Mouse (Mus musculus): ENCODE measurements around the gene Metrnl. TPM values are rescaled to one million over a fixed set of nuclear protein-coding genes. Genes with fewer than 3 reads are reported as not detected.
A peak's percentile ranks its signal among the peaks of the same experiment; 100 is the strongest.

Metrnl gene
- polyA plus RNA-seq, 1 experiment from 2014 or later, result 29.4 TPM

- H3K27me3 ChIP-seq (replicated peaks; ENCODE audit: control insufficient read depth, insufficient read depth, low read length), result peaks cover 1% of the 10 kb centered on the region; the same call in 1 of the 2 replicates
- H3K9me3 ChIP-seq (ENCODE audit: control insufficient read depth, low read length), result no peaks in the 10 kb centered on the region
- no peak overlapping the region for H3K4me3 ChIP-seq (ENCODE audit: low read depth, low read length)
- no peak overlapping the region for H3K4me2 ChIP-seq (ENCODE audit: low read length)
- ATAC-seq (replicated peaks; ENCODE audit: low FRiP score, low TSS enrichment, low read depth), result no peak
- 70% methylated on average over 4 of the region's 4 CpGs for WGBS
- H3K4me1 ChIP-seq (replicated peaks; ENCODE audit: control insufficient read depth, insufficient read depth, low read length), result 0 out of 2 replicates have a peak, but pooled peaks cover 11% of the 10 kb centered on the region
- peaks cover 4% of the 10 kb centered on the region; the same call in 1 of the 2 replicates for H3K36me3 ChIP-seq (ENCODE audit: control insufficient read depth, insufficient read depth, low read length)
- no peak overlapping the region for H3K9ac ChIP-seq (ENCODE audit: low read length)
- DNase-seq (ENCODE audit: low spot score), result no peak
- no peak overlapping the region for H3K27ac ChIP-seq (ENCODE audit: low read depth)
Measured at GRCm38 (mm10) chr11:121709278-121709677, 7.9 kb downstream of the Metrnl start.

GRCm38 (mm10) chr11:121710245-121710644, 8.9 kb downstream of the Metrnl start:
- no peak overlapping the region for H3K4me2 ChIP-seq (ENCODE audit: low read length)
- peaks cover 6% of the 10 kb centered on the region; the same call in 1 of the 2 replicates for H3K36me3 ChIP-seq (ENCODE audit: control insufficient read depth, insufficient read depth, low read length)
- H3K9me3 ChIP-seq (ENCODE audit: control insufficient read depth, low read length), result no peaks in the 10 kb centered on the region
- H3K4me1 ChIP-seq (replicated peaks; ENCODE audit: control insufficient read depth, insufficient read depth, low read length), result 0 out of 2 replicates have a peak, but pooled peaks cover 10% of the 10 kb centered on the region
- DNase-seq (ENCODE audit: low spot score) (no peak), ATAC-seq (replicated peaks; ENCODE audit: low FRiP score, low TSS enrichment, low read depth) (no peak)
- no peak overlapping the region for H3K9ac ChIP-seq (ENCODE audit: low read length)
- H3K27ac ChIP-seq (ENCODE audit: low read depth), result no peak overlapping the region
- H3K4me3 ChIP-seq (ENCODE audit: low read depth, low read length), result no peak overlapping the region
- 94% methylated on average over 5 of the region's 5 CpGs for WGBS
- no peaks in the 10 kb centered on the region for H3K27me3 ChIP-seq (replicated peaks; ENCODE audit: control insufficient read depth, insufficient read depth, low read length)

- 76% methylated on average over 6 of the region's 6 CpGs for WGBS
- H3K4me2 ChIP-seq (ENCODE audit: low read length), result 0 out of 2 replicates have a peak overlapping the region, but pooled peaks have one; percentile 9
- H3K4me1 ChIP-seq (replicated peaks; ENCODE audit: control insufficient read depth, insufficient read depth, low read length), result 0 out of 2 replicates have a peak, but pooled peaks cover 6% of the 10 kb centered on the region
- H3K4me3 ChIP-seq (ENCODE audit: low read depth, low read length), result no peak overlapping the region
- no peaks in the 10 kb centered on the region for H3K9me3 ChIP-seq (ENCODE audit: control insufficient read depth, low read length)
- DNase-seq (ENCODE audit: low spot score) (peak; percentile 75), ATAC-seq (replicated peaks; ENCODE audit: low FRiP score, low TSS enrichment, low read depth) (peak; percentile 79)
- H3K36me3 ChIP-seq (ENCODE audit: control insufficient read depth, insufficient read depth, low read length), result peaks cover 21% of the 10 kb centered on the region
- peak overlapping the region; percentile 29; the same call in 1 of the 2 replicates for H3K27ac ChIP-seq (ENCODE audit: low read depth)
- no peak overlapping the region for H3K9ac ChIP-seq (ENCODE audit: low read length)
- H3K27me3 ChIP-seq (replicated peaks; ENCODE audit: control insufficient read depth, insufficient read depth, low read length), result no peaks in the 10 kb centered on the region
Measured at GRCm38 (mm10) chr11:121712987-121713386, 11.6 kb downstream of the Metrnl start.

DNA sequence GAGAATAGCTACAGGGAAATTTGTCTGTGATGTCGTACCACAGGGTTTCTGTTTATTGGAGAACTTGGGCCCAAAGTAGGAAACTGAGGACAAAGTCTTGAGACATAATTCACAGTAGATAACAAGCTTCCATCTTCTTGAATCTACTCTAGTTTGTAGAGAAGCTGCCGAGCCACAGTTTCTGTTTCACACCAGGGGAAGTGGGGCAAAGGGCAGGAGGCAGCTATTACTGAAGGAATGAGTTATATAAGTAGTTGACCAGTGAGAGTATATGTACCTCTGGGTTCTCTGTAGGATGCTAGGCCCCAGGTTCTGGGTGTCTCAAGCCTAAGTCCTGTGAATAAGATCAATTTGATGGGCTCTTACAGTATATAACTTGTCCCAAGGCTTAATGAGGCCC, 12.2 kb downstream of the Metrnl start:
- 0 out of 2 replicates have a peak, but pooled peaks cover 6% of the 10 kb centered on the region for H3K4me1 ChIP-seq (replicated peaks; ENCODE audit: control insufficient read depth, insufficient read depth, low read length)
- DNase-seq (ENCODE audit: low spot score) (no peak), ATAC-seq (replicated peaks; ENCODE audit: low FRiP score, low TSS enrichment, low read depth) (no peak)
- 69% methylated on average over 2 of the region's 2 CpGs for WGBS
- peak overlapping the region; percentile 5; the same call in 1 of the 2 replicates for H3K27ac ChIP-seq (ENCODE audit: low read depth)
- no peaks in the 10 kb centered on the region for H3K9me3 ChIP-seq (ENCODE audit: control insufficient read depth, low read length)
- peaks cover 21% of the 10 kb centered on the region for H3K36me3 ChIP-seq (ENCODE audit: control insufficient read depth, insufficient read depth, low read length)
- no peak overlapping the region for H3K4me3 ChIP-seq (ENCODE audit: low read depth, low read length)
- H3K27me3 ChIP-seq (replicated peaks; ENCODE audit: control insufficient read depth, insufficient read depth, low read length), result no peaks in the 10 kb centered on the region
- H3K9ac ChIP-seq (ENCODE audit: low read length), result no peak overlapping the region
- H3K4me2 ChIP-seq (ENCODE audit: low read length), result 0 out of 2 replicates have a peak overlapping the region, but pooled peaks have one; percentile 9

- H3K27ac ChIP-seq (ENCODE audit: low read depth), result no peak overlapping the region
- DNase-seq (ENCODE audit: low spot score) (no peak), ATAC-seq (replicated peaks; ENCODE audit: low FRiP score, low TSS enrichment, low read depth) (no peak)
- H3K4me1 ChIP-seq (replicated peaks; ENCODE audit: control insufficient read depth, insufficient read depth, low read length), result 0 out of 2 replicates have a peak, but pooled peaks cover 6% of the 10 kb centered on the region
- no peak overlapping the region for H3K9ac ChIP-seq (ENCODE audit: low read length)
- no peaks in the 10 kb centered on the region for H3K27me3 ChIP-seq (replicated peaks; ENCODE audit: control insufficient read depth, insufficient read depth, low read length)
- no peak overlapping the region for H3K4me3 ChIP-seq (ENCODE audit: low read depth, low read length)
- peaks cover 21% of the 10 kb centered on the region for H3K36me3 ChIP-seq (ENCODE audit: control insufficient read depth, insufficient read depth, low read length)
- 73% methylated on average over 2 of the region's 2 CpGs for WGBS
- H3K9me3 ChIP-seq (ENCODE audit: control insufficient read depth, low read length), result no peaks in the 10 kb centered on the region
- no peak overlapping the region for H3K4me2 ChIP-seq (ENCODE audit: low read length)
Measured at GRCm38 (mm10) chr11:121714745-121715485, 13.6 kb downstream of the Metrnl start.

DNA sequence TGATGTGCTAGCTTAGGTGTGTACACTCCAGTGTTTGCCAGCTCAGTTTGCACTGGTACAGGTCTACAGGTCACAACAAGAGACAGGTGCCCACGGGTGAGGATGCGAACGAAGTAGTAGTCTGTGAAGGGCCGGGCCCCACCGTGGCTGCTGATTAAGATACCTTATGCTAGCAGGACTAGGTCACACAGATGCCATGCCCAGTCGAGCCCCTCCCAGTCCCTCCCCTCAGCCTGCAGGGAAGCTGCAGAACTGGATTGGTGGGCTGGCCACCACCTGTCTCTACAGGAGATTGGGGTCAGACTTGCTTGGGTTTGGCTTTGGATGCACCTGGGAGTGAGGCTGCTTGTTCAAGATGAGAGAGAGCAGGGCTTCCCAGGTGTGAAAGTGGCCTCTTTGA, 16.4 kb downstream of the Metrnl start:
- 0 out of 2 replicates have a peak, but pooled peaks cover 2% of the 10 kb centered on the region for H3K4me1 ChIP-seq (replicated peaks; ENCODE audit: control insufficient read depth, insufficient read depth, low read length)
- peaks cover 17% of the 10 kb centered on the region for H3K36me3 ChIP-seq (ENCODE audit: control insufficient read depth, insufficient read depth, low read length)
- peak; percentile 82 for ATAC-seq (replicated peaks; ENCODE audit: low FRiP score, low TSS enrichment, low read depth)
- H3K4me2 ChIP-seq (ENCODE audit: low read length), result no peak overlapping the region
- peak; percentile 71 for DNase-seq (ENCODE audit: low spot score)
- H3K27me3 ChIP-seq (replicated peaks; ENCODE audit: control insufficient read depth, insufficient read depth, low read length), result no peaks in the 10 kb centered on the region
- no peak overlapping the region for H3K27ac ChIP-seq (ENCODE audit: low read depth)
- WGBS, result 46% methylated on average over 6 of the region's 6 CpGs
- no peaks in the 10 kb centered on the region for H3K9me3 ChIP-seq (ENCODE audit: control insufficient read depth, low read length)
- no peak overlapping the region for H3K9ac ChIP-seq (ENCODE audit: low read length)
- no peak overlapping the region for H3K4me3 ChIP-seq (ENCODE audit: low read depth, low read length)

GRCm38 (mm10) chr11:121720752-121721151, 19.4 kb downstream of the Metrnl start:
- Histone ChIP-seq H3K4me1 (replicated peaks; ENCODE audit: control insufficient read depth, insufficient read depth, low read length) (no peaks in the 10 kb centered on the region), H3K9ac (ENCODE audit: low read length) (no peak overlapping the region), H3K27me3 (replicated peaks; ENCODE audit: control insufficient read depth, insufficient read depth, low read length) (no peaks in the 10 kb centered on the region), H3K9me3 (ENCODE audit: control insufficient read depth, low read length) (no peaks in the 10 kb centered on the region), H3K27ac (ENCODE audit: low read depth) (no peak overlapping the region), H3K4me2 (ENCODE audit: low read length) (no peak overlapping the region), H3K4me3 (ENCODE audit: low read depth, low read length) (no peak overlapping the region), H3K36me3 (ENCODE audit: control insufficient read depth, insufficient read depth, low read length) (peaks cover 9% of the 10 kb centered on the region)
- no peak for ATAC-seq (replicated peaks; ENCODE audit: low FRiP score, low TSS enrichment, low read depth)
- DNase-seq (ENCODE audit: low spot score), result no peak
- 84% methylated on average over 3 of the region's 3 CpGs for WGBS

GRCm38 (mm10) chr11:121722434-121722833, 21.1 kb downstream of the Metrnl start:
- ATAC-seq (replicated peaks; ENCODE audit: low FRiP score, low TSS enrichment, low read depth), result no peak
- DNase-seq (ENCODE audit: low spot score), result no peak
- Histone ChIP-seq H3K4me3 (ENCODE audit: low read depth, low read length) (no peak overlapping the region), H3K36me3 (ENCODE audit: control insufficient read depth, insufficient read depth, low read length) (no peaks in the 10 kb centered on the region), H3K9ac (ENCODE audit: low read length) (no peak overlapping the region), H3K4me1 (replicated peaks; ENCODE audit: control insufficient read depth, insufficient read depth, low read length) (no peaks in the 10 kb centered on the region), H3K9me3 (ENCODE audit: control insufficient read depth, low read length) (no peaks in the 10 kb centered on the region), H3K27me3 (replicated peaks; ENCODE audit: control insufficient read depth, insufficient read depth, low read length) (no peaks in the 10 kb centered on the region), H3K27ac (ENCODE audit: low read depth) (no peak overlapping the region), H3K4me2 (ENCODE audit: low read length) (no peak overlapping the region)
- 77% methylated on average over 2 of the region's 2 CpGs for WGBS

Data from intestine, embryonic 14.5 days (tissue).